Mouse (Mus musculus): Measurements from ENCODE around the gene Spag17. TPM values are rescaled to one million over a fixed set of nuclear protein-coding genes. Genes with fewer than 3 reads are reported as not detected.
A peak's percentile ranks its signal among the peaks of the same experiment; 100 is the strongest.

Spag17 gene
- polyA plus RNA-seq, 1 experiment from 2014 or later, result 0.80 TPM

DNA sequence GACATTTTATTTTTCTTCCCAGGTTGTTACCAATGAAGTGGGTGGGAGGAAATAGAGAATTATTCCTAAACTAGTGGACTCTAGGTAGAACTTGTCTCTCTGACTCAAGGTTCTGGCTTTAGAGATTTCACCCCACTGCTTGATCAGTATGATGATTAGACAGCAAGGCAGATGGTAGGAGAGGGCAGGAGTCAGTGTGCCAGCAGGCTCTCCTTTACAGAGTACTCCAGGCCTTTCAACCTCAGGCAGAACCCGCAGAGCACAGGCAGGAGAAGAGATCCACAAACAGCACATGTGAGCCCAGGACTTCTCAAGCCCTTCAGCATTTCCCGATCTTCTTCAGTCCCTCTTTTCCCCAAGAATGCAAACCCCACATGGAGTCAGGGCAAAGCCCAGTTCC is 233.5 kb downstream of the Spag17 start:
- ATAC-seq (ENCODE audit: low FRiP score, low read depth), result no peak
- Histone ChIP-seq H3K27me3 (no peaks in the 10 kb centered on the region), H3K9ac (no peak overlapping the region), H3K36me3 (no peaks in the 10 kb centered on the region), H3K27ac (replicated peaks) (no peak overlapping the region), H3K4me1 (replicated peaks) (no peaks in the 10 kb centered on the region), H3K4me2 (no peak overlapping the region), H3K4me3 (no peak overlapping the region), H3K9me3 (no peaks in the 10 kb centered on the region)
- WGBS, result 75% methylated on average over 2 of the region's 2 CpGs

DNA sequence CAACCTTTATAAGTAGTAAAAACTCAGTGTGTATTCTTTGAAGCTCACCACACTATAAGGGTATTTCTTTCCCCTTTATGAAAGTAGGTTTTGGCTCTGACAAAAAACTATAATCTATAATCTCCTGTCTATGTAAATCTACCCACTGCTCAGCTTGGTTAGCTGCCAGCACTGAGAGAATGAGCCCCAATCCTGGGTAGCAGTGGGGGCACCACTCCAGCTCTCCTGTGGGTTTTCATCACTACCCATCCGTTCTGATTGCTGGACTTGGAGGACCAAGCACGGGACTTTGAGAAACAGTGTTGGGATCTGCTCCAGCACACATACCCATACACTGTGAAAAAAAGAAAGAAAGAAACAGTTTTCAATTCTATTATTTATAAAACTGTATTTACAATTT is 236.8 kb downstream of the Spag17 start:
- no peaks in the 10 kb centered on the region for H3K4me1 ChIP-seq (replicated peaks)
- no peaks in the 10 kb centered on the region for H3K27me3 ChIP-seq
- no peak overlapping the region for H3K27ac ChIP-seq (replicated peaks)
- WGBS, result 71% methylated on average over 2 of the region's 2 CpGs
- H3K36me3 ChIP-seq, result no peaks in the 10 kb centered on the region
- H3K4me2 ChIP-seq, result no peak overlapping the region
- no peak overlapping the region for H3K4me3 ChIP-seq
- H3K9me3 ChIP-seq, result no peaks in the 10 kb centered on the region
- H3K9ac ChIP-seq, result no peak overlapping the region
- ATAC-seq (ENCODE audit: low FRiP score, low read depth), result no peak

DNA sequence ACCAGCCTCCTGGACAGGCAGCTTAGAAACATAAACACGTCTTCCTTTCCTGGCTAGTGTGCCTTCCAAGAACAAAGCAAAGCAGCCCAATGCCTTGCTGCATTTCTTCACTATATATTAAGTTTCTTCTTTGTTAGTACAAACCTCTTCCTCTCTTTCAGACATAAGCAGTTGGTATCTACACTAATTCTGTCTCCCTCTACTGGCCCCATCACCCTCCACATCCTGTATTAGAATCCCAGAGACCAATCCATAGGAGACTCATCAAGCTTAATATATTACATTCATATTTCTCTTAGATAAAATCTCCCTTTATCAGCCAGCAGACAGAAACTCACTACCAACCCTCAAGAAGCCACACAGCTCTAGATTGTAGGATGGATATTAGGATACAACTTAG is 237.2 kb downstream of the Spag17 start:
- Histone ChIP-seq H3K27me3 (no peaks in the 10 kb centered on the region), H3K4me2 (no peak overlapping the region), H3K36me3 (no peaks in the 10 kb centered on the region), H3K27ac (replicated peaks) (no peak overlapping the region), H3K4me1 (replicated peaks) (no peaks in the 10 kb centered on the region), H3K9me3 (no peaks in the 10 kb centered on the region), H3K4me3 (no peak overlapping the region), H3K9ac (no peak overlapping the region)
- no peak for ATAC-seq (ENCODE audit: low FRiP score, low read depth)
- WGBS, result 74% methylated on average over 1 of the region's 1 CpGs

DNA sequence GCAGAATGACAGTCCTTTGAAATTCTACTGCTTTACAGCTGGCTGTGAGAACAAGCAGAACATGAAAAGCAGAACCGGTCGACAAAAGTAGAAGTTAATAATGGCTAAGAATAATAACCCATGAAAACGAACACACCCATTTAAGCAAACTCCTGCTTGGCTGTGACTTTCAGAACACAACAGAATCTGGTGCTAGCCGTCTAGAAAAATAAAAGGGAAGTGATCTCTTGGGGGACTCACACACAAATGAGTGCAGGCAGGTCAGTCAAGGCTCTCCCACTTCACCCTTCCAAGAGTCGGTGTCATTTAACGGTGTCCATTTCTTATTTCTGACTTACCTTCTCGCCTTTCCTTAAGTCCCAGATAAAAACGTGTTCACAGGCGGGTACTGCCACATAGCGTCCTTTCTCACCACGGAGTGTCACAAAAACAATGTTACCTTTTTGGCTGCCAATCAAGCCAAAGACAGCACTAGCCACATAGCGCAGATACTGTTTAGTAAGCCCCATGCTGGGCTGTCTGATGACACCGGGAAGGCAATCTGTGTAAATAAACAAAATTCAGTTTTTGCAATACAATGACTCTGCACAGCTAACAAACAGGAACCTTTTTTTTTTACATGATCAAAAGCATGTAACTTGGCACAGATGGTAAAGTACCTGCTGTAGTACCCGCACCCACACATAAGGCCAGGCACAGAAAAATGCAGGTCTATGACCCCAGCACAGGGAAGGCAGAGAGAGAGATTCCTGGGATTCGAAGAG is 275.7 kb downstream of the Spag17 start:
- Histone ChIP-seq H3K4me2 (peak overlapping the region; percentile 70), H3K27me3 (no peaks in the 10 kb centered on the region), H3K4me3 (peak overlapping the region; percentile 73), H3K4me1 (replicated peaks) (peaks cover 24% of the 10 kb centered on the region), H3K27ac (replicated peaks) (no peak overlapping the region), H3K9ac (peak overlapping the region; percentile 97; the same call in 1 of the 2 replicates), H3K36me3 (peaks cover 32% of the 10 kb centered on the region), H3K9me3 (no peaks in the 10 kb centered on the region)
- 84% methylated on average over 15 of the region's 15 CpGs for WGBS
- no peak for ATAC-seq (ENCODE audit: low FRiP score, low read depth)

DNA sequence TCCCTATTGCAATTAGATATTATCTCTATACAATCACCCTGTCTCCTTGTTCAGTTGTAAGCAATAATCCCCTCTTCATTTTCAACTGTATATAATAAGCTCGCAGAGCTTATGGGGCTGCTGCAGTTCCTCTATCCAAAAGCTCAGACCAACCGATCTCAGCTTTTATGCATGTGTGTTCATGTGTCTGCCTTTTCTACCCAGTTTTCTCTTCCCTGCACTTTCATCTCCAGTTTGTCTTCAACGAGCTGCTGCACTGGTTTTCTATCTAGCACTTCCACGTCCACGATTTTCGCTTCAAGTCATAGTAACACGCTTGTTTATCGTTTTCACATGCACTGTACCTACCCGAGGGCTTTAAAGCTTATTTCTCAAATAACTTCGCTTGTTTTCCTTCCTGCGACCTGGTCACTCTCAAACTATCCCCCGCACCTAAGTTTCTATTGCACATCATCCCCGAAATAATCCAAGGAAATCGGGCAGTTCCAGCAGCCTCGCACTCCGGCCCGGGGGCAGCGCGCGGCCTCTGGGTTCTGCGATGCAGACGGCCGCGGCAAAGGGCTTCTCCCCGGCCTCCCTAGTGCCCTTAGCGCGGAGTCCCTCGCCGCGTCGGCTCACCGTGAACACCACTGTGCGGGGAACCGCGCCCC is 276.6 kb downstream of the Spag17 start:
- H3K27me3 ChIP-seq, result no peaks in the 10 kb centered on the region
- ATAC-seq (ENCODE audit: low FRiP score, low read depth), result no peak
- peaks cover 22% of the 10 kb centered on the region for H3K36me3 ChIP-seq
- WGBS, result 1% methylated on average over 35 of the region's 35 CpGs
- H3K4me1 ChIP-seq (replicated peaks), result peaks cover 24% of the 10 kb centered on the region
- no peaks in the 10 kb centered on the region for H3K9me3 ChIP-seq
- peak overlapping the region; percentile 70 for H3K4me2 ChIP-seq
- peak overlapping the region; percentile 97 for H3K9ac ChIP-seq
- peak overlapping the region; percentile 73 for H3K4me3 ChIP-seq
- H3K27ac ChIP-seq (replicated peaks), result peak overlapping the region; percentile 94

DNA sequence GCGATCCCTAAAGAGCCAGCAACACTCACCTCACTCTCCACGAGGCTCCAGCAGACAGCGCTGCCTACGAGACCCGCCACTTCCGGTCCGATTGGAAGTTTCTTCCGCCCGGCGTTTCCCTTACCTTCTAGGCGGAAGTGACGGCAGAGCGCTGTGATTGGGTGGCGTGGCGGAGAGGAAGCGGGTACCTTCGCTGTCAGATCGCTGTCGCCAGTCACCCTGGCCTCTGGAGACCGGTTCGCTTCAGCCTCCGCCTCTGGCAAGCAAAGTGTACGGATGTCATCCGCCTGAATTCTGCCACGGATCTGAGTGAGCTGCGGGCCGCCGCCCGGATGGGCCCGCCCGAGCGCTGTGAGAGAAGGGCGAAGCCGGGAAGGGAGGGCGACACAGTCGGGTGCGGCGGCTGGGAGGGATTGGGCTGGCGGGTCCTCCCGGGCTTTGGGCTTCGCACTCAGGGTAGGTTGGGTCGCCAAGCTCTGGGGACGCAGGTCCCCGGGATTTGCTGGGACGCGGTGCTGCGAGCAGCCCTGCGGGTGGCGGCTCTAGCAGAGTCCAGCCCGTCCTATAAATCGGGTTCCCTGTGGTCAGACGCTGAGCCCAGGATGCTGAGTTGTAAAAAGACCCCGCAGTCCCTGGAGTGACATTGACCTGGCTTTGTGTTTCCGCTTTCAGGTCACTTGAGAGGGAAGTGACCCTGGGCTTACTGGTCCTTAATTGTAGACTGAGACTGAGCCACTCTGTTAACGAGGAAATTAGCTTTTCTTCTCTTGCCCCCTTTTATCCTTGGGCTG is 277.3 kb downstream of the Spag17 start, which contains the start of the genes Gdap2 and Wdr3:
TSS of gene Gdap2 (plus strand) at position 67 of the 791 bp plus-strand sequence.
TSS of gene Wdr3 (minus strand) at position 93 of the 791 bp plus-strand sequence.
- H3K4me2 ChIP-seq, result peak within 1 kb of the TSS; percentile 70
- H3K9me3 ChIP-seq, result no peaks in the 10 kb centered on the region
- under 1% methylated on average over 55 of the region's 55 CpGs for WGBS
- H3K9ac ChIP-seq, result peak within 1 kb of the TSS; percentile 97
- peaks cover 24% of the 10 kb centered on the region for H3K4me1 ChIP-seq (replicated peaks)
- no peaks in the 10 kb centered on the region for H3K27me3 ChIP-seq
- H3K4me3 ChIP-seq, result peak within 1 kb of the TSS; percentile 73
- peak; percentile 99 for ATAC-seq (ENCODE audit: low FRiP score, low read depth)
- H3K27ac ChIP-seq (replicated peaks), result peak within 1 kb of the TSS; percentile 94
- peaks cover 15% of the 10 kb centered on the region for H3K36me3 ChIP-seq

DNA sequence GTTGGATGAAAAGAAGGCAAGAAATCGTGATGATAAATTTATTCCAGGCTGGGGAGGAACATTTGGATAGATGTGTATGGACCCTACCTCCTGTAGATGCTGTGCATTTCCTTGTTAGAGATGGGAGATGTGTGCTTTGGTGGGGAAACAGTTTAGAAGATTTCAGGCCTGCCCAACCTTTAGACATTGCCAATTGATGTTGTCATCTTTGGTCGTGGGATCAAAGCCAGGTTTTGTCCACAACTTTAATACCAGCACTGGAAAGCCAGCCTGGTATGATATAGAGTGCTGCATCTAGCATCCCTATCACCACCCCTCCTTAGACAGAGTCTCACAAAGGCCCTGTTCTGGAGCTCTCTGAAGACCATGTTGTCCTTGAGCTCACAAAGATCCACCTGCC is 278.4 kb downstream of the Spag17 start:
- peak overlapping the region; percentile 70; the same call in 1 of the 2 replicates for H3K4me2 ChIP-seq
- no peak for ATAC-seq (ENCODE audit: low FRiP score, low read depth)
- H3K9ac ChIP-seq, result no peak overlapping the region
- H3K27ac ChIP-seq (replicated peaks), result no peak overlapping the region
- peaks cover 11% of the 10 kb centered on the region for H3K36me3 ChIP-seq
- H3K9me3 ChIP-seq, result no peaks in the 10 kb centered on the region
- H3K27me3 ChIP-seq, result no peaks in the 10 kb centered on the region
- peaks cover 24% of the 10 kb centered on the region for H3K4me1 ChIP-seq (replicated peaks)
- 86% methylated on average over 2 of the region's 2 CpGs for WGBS
- peak overlapping the region; percentile 73; the same call in 1 of the 2 replicates for H3K4me3 ChIP-seq

DNA sequence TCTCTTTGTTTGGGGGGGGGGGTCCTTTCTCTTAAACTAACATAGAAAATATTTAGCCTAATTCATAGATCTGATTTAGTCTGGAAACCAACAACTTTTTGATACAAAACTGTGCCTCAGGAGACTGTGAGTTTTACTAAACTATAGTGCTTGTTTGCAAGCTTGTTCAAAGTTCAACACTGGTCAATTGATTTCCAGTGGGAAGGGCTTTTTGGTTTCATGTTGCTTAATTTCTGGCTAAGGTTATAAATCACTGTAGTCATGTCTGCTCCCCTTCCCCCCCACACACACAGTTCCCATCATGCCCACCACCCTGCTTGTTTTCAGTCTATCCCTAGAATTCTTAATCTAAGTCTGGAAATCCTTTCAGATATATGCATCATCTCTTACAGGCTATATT is 279.8 kb downstream of the Spag17 start:
- no peak overlapping the region for H3K4me2 ChIP-seq
- no peak overlapping the region for H3K27ac ChIP-seq (replicated peaks)
- no peak for ATAC-seq (ENCODE audit: low FRiP score, low read depth)
- H3K4me1 ChIP-seq (replicated peaks), result peaks cover 24% of the 10 kb centered on the region
- no peak overlapping the region for H3K4me3 ChIP-seq
- no peaks in the 10 kb centered on the region for H3K9me3 ChIP-seq
- peaks cover 3% of the 10 kb centered on the region; the same call in 1 of the 2 replicates for H3K36me3 ChIP-seq
- H3K27me3 ChIP-seq, result no peaks in the 10 kb centered on the region
- H3K9ac ChIP-seq, result no peak overlapping the region

DNA sequence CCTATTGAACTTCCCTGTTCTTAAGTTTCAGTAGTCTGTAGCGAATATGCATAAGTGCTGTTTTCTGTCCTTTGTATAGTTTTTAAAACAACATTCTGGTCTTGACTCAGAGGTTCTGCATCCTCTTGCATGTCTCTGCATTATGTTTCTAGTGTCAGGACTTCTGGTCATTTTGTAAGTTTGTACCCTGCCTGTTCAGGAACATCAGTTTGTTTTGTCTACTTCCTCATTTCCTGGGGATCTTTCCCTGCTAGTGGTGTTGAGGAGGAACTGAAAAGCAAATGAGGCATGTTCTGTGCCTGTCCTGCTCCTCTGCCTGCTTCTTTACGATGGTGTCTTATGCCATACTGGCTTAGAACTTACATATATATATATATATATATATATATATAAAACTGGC is 290.8 kb downstream of the Spag17 start:
- Histone ChIP-seq H3K4me1 (replicated peaks) (no peaks in the 10 kb centered on the region), H3K36me3 (peaks cover 90% of the 10 kb centered on the region), H3K27ac (replicated peaks) (no peak overlapping the region), H3K9ac (no peak overlapping the region), H3K9me3 (no peaks in the 10 kb centered on the region), H3K27me3 (no peaks in the 10 kb centered on the region), H3K4me3 (no peak overlapping the region), H3K4me2 (no peak overlapping the region)
- 93% methylated on average over 2 of the region's 2 CpGs for WGBS
- ATAC-seq (ENCODE audit: low FRiP score, low read depth), result no peak

DNA sequence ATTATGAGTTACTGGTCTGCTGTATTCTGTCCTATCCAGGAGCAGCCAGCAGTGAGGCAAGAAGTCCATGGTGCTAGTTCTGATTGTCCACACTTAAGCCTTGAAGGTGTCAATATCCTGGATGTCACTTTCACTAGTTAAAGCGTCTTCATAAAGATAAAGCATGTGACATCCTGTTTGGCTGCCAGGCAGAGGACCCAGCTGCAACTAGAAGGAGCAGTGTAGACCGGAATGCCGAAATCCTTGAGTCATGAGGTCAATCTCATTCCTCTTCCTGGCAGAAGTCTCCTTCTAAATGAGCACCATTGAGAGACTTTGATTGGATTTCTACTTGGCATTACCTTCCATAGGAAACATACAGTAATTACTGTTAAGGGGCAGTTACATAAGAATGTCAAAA is 295.3 kb downstream of the Spag17 start:
- H3K9me3 ChIP-seq, result no peaks in the 10 kb centered on the region
- no peak for ATAC-seq (ENCODE audit: low FRiP score, low read depth)
- H3K36me3 ChIP-seq, result peaks cover 76% of the 10 kb centered on the region
- 87% methylated on average over 3 of the region's 3 CpGs for WGBS
- no peak overlapping the region for H3K9ac ChIP-seq
- no peaks in the 10 kb centered on the region for H3K27me3 ChIP-seq
- H3K4me1 ChIP-seq (replicated peaks), result no peaks in the 10 kb centered on the region
- no peak overlapping the region for H3K4me2 ChIP-seq
- H3K4me3 ChIP-seq, result no peak overlapping the region
- no peak overlapping the region for H3K27ac ChIP-seq (replicated peaks)

DNA sequence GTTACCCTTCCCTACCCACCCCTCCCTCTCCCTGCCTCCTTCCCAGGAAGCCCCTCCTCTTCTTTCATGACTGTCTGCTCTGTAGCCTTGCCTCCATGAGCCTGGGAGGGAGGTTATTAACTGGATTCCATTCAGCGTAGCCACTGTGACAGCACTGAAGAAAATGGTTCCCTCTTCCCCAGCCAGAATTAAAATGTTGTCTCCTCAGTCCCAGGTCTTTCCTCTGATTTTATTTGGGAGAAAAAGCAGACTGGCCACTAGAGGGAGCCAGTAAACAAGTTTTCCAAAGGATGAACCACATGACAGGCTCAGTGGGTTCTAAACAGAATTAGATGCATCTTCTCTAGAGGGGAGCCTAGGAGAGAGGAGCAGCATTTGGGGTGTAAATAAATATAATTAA is 304.2 kb downstream of the Spag17 start:
- Histone ChIP-seq H3K27me3 (no peaks in the 10 kb centered on the region), H3K4me3 (no peak overlapping the region), H3K9me3 (no peaks in the 10 kb centered on the region), H3K9ac (no peak overlapping the region), H3K27ac (replicated peaks) (no peak overlapping the region), H3K4me2 (no peak overlapping the region), H3K36me3 (peaks cover 42% of the 10 kb centered on the region), H3K4me1 (replicated peaks) (no peaks in the 10 kb centered on the region)
- 20% methylated on average over 1 of the region's 1 CpGs for WGBS
- ATAC-seq (ENCODE audit: low FRiP score, low read depth), result peak; percentile 89

DNA sequence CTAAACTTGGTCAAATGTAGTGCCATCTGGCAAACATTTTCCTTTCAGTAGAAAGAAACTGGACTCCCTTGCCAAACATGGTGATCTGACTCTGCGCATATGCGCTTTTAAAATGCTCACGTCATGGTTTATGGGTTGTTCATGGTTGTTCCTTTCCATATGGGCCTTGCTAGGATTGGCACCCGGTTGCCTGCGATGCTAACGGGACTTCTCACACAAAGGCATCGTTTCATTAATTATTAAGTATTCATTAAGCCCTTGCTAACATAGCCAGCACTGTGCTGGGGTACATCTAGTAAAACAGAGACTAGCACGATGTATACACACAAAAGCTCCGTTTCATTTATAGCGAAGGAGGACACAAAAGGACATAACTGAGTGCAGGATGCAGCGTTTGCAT is 304.7 kb downstream of the Spag17 start:
- Histone ChIP-seq H3K9me3 (no peaks in the 10 kb centered on the region), H3K4me2 (no peak overlapping the region), H3K9ac (no peak overlapping the region), H3K27ac (replicated peaks) (no peak overlapping the region), H3K27me3 (no peaks in the 10 kb centered on the region), H3K4me1 (replicated peaks) (no peaks in the 10 kb centered on the region), H3K36me3 (peaks cover 44% of the 10 kb centered on the region), H3K4me3 (no peak overlapping the region)
- ATAC-seq (ENCODE audit: low FRiP score, low read depth), result peak; percentile 82
- WGBS, result 77% methylated on average over 11 of the region's 11 CpGs

Data from hindbrain, embryonic 15.5 days (tissue).